Mouse (Mus musculus) thymus, adult 2 months (tissue): Measurements from ENCODE around the gene Pnpo. TPM values are rescaled to one million over a fixed set of nuclear protein-coding genes. Genes with fewer than 3 reads are reported as not detected.

Experiments used
- DNase-seq: peaks from one replicate; pipeline ENCODE4 v3.0.0; 2021
- H3K27ac ChIP-seq: fragments of 200-500 bp; 2 replicates; pipeline ENCODE4 v1.5.1; 2012; ENCODE audit warnings: low read length, control low read depth; ENCODE audit not compliant: control insufficient read depth, insufficient read depth
- H3K27me3 ChIP-seq: fragments of 200-500 bp; 2 replicates; pipeline ENCODE4 v1.6.1; 2012; ENCODE audit warnings: mild to moderate bottlenecking, low read length, moderate library complexity, mixed read lengths; ENCODE audit not compliant: control insufficient read depth, insufficient read depth
- H3K36me3 ChIP-seq: fragments of 200-500 bp; 2 replicates; pipeline ENCODE4 v1.6.1; 2012; ENCODE audit warnings: mild to moderate bottlenecking, low read length, moderate library complexity; ENCODE audit not compliant: control insufficient read depth, insufficient read depth
- H3K4me1 ChIP-seq: fragments of 200-500 bp; replicated peaks from 2 replicates; pipeline ENCODE4 v1.6.1; 2012; ENCODE audit warnings: low read length; ENCODE audit not compliant: control insufficient read depth, insufficient read depth
- H3K4me3 ChIP-seq: fragments of 200-500 bp; 2 replicates; pipeline ENCODE4 v1.5.1; 2012; ENCODE audit warnings: mild to moderate bottlenecking, low read length, control low read depth, moderate library complexity; ENCODE audit not compliant: control insufficient read depth, insufficient read depth
- CTCF ChIP-seq: fragments of 200-500 bp; IDR thresholded peaks from 2 replicates; pipeline ENCODE4 v1.5.1; 2012; ENCODE audit warnings: mild to moderate bottlenecking, control low read depth, low read length, moderate library complexity, borderline replicate concordance; ENCODE audit not compliant: control insufficient read depth, poor library complexity, insufficient read depth; ENCODE audit errors: extremely low read depth
- POLR2A ChIP-seq: fragments of 200-500 bp; IDR thresholded peaks from 2 replicates; pipeline ENCODE4 v1.6.1; 2012; ENCODE audit warnings: mild to moderate bottlenecking, low read length, control low read depth, moderate library complexity; ENCODE audit not compliant: control insufficient read depth, poor library complexity, insufficient read depth; ENCODE audit errors: extremely low read depth
- WGBS: fragments of 180-500 bp; shearing (Covaris S2); methylation state at CpG from one replicate; pipeline ENCODE4 v1.1.7; 2018; 5-methylcytosine and 5-hydroxymethylcytosine counted together
- polyA plus RNA-seq: library from polyadenylated mRNA; depleted of rRNA; stranded (reverse); fragments of >200 nt; gene quantifications from 2 replicates; pipeline ENCODE4 v1.2.3, GENCODE M21; 2012

The Pnpo gene
- polyA plus RNA-seq, 1 experiment, result 25.7 TPM

DNA sequence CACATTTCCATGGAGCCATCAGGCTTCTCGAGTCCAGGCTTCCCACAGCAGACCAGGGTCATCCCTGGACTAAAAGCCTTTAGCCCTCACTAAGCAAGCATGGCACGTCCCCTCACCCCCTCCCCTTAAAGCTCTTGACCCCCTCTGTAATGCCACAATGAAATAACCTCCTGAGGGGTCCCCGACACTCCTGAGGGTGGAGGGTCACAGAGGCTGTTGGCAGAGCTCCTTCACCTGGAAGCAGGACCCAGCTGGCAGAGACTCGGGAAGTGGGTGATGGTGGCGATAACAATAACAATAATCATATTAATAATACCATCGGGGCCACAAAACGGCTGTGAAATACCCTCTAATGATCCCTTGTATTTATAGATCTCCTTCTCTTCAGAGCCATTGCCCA is 39.1 kb upstream of the Pnpo start, which contains the start of gene Sp2:
TSS of gene Sp2 (minus strand) at position 101 of the 400 bp plus-strand sequence.
- Histone ChIP-seq H3K4me3 (no peak within 1 kb of the TSS), H3K36me3 (no peaks in the 10 kb centered on the region), H3K4me1 (peaks cover 43% of the 10 kb centered on the region), H3K27me3 (no peaks in the 10 kb centered on the region), H3K27ac (no peak within 1 kb of the TSS)
- no peak for DNase-seq
- TF ChIP-seq POLR2A (no peak), CTCF (no peak)
- 86% methylated on average over 7 of the region's 7 CpGs for WGBS

DNA sequence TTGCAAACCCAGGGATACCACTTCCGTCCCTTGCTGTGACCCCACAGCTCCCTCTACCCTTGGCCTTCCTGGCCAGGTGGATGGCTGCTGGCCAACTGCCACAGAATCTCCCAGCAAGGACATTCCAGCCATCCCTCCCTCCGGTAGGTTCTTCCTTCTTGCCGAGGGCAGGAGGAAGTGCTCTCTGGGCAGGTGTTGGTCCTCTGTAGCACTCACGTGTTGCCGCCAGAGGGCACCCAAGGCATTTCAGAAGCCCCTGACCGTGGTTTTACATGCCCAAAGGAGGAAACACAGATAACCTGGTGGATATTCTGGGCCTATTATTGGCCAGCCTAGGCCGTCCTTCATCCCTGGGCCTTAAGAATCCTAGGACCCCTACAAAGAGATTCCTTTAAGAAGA is 38.6 kb upstream of the Pnpo start:
- DNase-seq, result peak; percentile 87
- Histone ChIP-seq H3K4me3 (no peak overlapping the region), H3K27ac (no peak overlapping the region), H3K36me3 (no peaks in the 10 kb centered on the region), H3K4me1 (peaks cover 40% of the 10 kb centered on the region), H3K27me3 (no peaks in the 10 kb centered on the region)
- WGBS, result 4% methylated on average over 7 of the region's 7 CpGs
- no peak for TF ChIP-seq POLR2A
- peak; percentile 81 for TF ChIP-seq CTCF

DNA sequence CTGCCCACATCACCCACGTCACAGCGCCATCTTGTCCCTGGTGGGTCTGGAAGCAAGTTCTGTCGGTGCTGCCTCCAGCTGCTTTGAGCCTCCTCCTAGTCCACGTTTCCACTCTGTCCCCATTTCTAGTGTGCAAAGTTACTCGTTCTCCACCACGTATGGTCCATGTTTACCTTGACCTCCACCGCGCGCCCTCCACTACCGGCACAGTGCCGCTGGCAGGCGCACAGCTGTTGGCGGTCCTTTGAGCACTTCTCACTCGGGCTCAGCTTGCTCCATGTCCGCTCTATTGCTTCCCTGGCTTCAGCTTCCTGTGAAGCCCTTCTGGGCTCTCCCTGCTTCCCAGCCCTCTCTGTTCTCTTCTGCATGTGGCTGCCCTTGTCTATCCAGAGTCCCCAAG is 37.7 kb upstream of the Pnpo start:
- WGBS, result 89% methylated on average over 15 of the region's 15 CpGs
- no peaks in the 10 kb centered on the region for H3K27me3 ChIP-seq
- H3K36me3 ChIP-seq, result no peaks in the 10 kb centered on the region
- no peak for TF ChIP-seq CTCF
- no peak for TF ChIP-seq POLR2A
- no peak for DNase-seq
- no peak overlapping the region for H3K27ac ChIP-seq
- H3K4me1 ChIP-seq, result peaks cover 31% of the 10 kb centered on the region
- no peak overlapping the region for H3K4me3 ChIP-seq

DNA sequence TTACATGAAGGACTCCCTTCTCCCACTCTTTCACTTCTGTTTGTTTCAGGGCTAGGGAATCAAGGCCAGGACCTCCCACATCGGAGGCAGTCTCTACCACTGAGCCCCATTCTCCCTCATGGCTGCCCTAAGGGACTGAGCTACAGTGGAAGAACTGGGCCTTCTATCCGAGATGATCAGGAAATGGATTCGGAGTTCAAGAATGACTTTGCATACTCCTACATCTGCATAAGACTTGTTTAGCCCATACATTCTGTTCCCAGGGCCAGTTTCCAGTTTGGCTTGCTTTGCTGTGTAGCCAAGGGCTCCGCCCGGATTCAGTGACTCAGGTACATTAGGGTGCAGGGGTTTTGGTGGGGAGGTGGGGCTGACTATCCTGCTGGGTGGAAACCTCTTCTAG is 36.2 kb upstream of the Pnpo start:
- H3K4me1 ChIP-seq, result peaks cover 23% of the 10 kb centered on the region
- 95% methylated on average over 5 of the region's 5 CpGs for WGBS
- no peak for DNase-seq
- H3K36me3 ChIP-seq, result no peaks in the 10 kb centered on the region
- H3K27ac ChIP-seq, result no peak overlapping the region
- TF ChIP-seq POLR2A, result no peak
- TF ChIP-seq CTCF, result no peak
- no peak overlapping the region for H3K4me3 ChIP-seq
- no peaks in the 10 kb centered on the region for H3K27me3 ChIP-seq

DNA sequence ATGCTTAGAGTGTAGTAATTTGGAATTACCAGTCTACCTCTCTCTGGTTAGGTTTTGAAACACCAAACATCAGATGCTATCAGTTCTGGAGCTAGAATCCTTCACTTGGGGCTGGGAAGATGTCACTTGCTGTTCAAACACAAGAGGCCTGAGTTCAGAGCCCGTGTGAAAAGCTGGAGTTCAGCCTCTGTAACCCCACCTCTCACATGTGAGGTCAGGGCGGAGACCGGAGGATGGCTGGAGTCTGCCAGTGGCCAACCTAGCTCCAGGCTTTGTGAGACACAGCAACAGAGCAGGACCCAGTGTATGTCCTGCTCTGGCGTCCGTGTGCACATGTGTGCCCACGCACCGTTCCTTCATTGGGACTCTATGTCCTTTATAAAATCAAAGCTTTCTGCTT is 35.5 kb upstream of the Pnpo start:
- 92% methylated on average over 7 of the region's 7 CpGs for WGBS
- DNase-seq, result no peak
- TF ChIP-seq POLR2A (no peak), CTCF (no peak)
- Histone ChIP-seq H3K36me3 (no peaks in the 10 kb centered on the region), H3K4me3 (no peak overlapping the region), H3K27me3 (no peaks in the 10 kb centered on the region), H3K27ac (no peak overlapping the region), H3K4me1 (peaks cover 19% of the 10 kb centered on the region)

DNA sequence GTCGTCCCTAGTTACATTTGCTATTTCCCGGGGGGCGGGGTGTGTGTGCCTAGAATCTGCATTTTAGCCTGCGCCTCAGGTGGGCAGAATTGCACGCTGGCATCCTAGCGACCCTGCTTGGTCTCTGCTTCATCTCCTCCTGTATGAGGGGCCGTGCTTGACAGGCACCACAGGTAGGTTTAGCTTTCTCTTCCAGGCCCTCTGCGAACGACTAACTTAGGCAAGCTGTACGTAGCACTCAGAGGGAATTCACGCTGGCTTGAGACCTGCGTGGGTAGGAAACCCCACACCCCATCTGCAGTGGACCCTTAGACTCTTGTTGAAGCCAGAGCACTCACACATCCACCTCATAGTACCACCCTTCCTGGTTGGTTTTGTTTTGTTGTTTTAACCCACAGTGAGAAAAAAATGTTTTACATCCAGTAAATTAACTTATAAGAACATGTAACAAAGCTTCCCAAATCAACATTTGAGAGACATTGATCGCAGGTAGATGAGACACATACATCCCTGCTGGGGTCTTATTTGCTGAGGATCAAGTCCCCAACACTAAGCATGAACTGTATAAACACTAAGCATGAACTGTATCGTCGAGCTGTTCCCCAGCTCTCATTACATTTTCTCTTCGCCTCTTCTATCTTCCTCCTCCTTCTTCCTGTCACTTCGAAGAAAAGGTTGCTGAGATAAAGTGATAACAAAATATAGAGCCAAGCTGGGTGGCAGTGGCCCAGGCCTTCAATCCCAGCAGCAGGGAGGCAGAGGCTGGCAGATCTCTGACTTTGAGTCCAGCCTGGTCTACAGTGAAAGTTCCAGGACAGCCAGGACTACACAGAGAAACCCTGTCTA is 34.8 kb upstream of the Pnpo start:
- no peak for DNase-seq
- Histone ChIP-seq H3K36me3 (no peaks in the 10 kb centered on the region), H3K4me3 (peak overlapping the region; percentile 64), H3K27ac (peak overlapping the region; percentile 81), H3K4me1 (peaks cover 19% of the 10 kb centered on the region), H3K27me3 (no peaks in the 10 kb centered on the region)
- 14% methylated on average over 17 of the region's 17 CpGs for WGBS
- TF ChIP-seq CTCF (0 out of 2 replicates have a peak, but pooled peaks have one; percentile 16), POLR2A (no peak)
